Mouse (Mus musculus) left cerebral cortex, postnatal 36 days (tissue): ENCODE results near the gene Sh2d2a. TPM values are rescaled to one million over a fixed set of nuclear protein-coding genes. Genes with fewer than 3 reads are reported as not detected.
A peak's percentile ranks its signal among the peaks of the same experiment; 100 is the strongest.
"Not testable (repeated sequence)": the region's sequence is repeated elsewhere in the genome, so short reads cannot be mapped to it uniquely, and the experiment has no call there.

ENCODE experiments used
- DNase-seq, 2 experiments: peaks; one replicate each; pipeline ENCODE4 v3.0.0; 2021 to 2022; ENCODE audit warnings: low spot score in 2 of 2, mixed read lengths in 1 of 2
- intact Hi-C: fragments of 180-260 bp; cut with DNase I; formaldehyde crosslinking; loops from one replicate; pipeline ENCODE4 v1.15.1; 2025
- total RNA-seq, 2 experiments: library from RNA; stranded (reverse); gene quantifications; 2 replicates each; pipeline ENCODE4 v1.2.3; 2021

The Sh2d2a gene
- total RNA-seq, 2 experiments from 2014 or later: not detected

DNA sequence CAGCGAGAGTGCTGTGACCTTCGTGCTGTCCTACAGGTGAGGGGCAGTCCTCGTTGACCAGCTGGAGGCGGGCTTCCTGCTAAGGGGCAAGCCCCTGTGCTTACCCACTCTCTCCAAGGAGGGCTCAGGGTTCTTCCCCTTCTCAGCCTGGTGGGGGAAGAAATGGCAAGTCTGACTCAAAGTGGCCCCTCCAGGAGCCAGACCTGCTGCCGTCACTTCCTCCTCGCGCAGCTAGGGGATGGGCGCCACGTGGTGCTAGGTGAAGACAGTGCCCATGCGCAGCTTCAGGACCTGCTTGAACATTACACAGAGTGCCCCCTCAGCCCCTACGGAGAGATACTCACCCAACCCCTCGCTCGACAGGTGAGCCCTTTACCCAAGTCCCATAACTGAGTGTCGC is 2.6 kb downstream of the Sh2d2a start:
- intact Hi-C loops: no loop called here

DNA sequence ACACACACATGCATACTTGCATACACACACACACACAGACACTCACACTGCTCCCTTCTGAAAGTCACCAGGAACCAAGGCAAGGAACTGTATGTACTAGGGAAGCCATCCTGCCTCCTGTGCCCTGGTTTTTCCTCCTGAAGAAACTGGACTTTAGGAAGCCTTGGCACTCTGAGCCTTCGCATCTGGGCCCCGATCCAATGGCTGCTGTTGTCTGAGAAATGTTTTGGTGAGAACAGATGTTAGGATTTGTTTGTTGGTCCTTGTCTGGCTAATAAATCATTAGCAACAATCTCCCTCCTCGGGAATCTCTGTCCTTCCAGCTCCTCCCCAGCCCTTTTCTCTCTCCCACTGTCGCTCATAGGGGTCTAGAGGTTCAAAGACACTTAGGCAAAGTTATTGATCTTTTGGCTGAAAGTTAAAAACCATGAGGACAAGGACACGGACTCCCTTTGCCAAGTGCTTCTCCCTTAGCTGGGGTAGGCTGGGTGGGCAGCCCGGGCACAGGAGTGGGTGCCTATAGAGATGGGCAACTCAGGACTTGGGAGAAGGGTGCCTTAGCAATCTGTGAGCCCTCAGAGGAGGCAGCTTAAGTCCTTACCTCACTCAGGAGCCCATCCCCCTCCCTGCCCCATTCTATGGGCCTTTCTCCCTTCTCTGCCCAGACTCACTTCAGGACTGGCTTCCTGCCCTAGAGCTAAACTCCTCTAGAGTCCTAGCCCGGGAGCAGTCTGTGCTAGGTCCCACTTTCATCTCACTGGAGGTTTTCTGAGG is 8.4 kb downstream of the Sh2d2a start:
- intact Hi-C loops: no loop called here
- no peak for DNase-seq

More for the DNA sequence above, 2.6 kb downstream of the Sh2d2a start:
- no peak for DNase-seq

DNA sequence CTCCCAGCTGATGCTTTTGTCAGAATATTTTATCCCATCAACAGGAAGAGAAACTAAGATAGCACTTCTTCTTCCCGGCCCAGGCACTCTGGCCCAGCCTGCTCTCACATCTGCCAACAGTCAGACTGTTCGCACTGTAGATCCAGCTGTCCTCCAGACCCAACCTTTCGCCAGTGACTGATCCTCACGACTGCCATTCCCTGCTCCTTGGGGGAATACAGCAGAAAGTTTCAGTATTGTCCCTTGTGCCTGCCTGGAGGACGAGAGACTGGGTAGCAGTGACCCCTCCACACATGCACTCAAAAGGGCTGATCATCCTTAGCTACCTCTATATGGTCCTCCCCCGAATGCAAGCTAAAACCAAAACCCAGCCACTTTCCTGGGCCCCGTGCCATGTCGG is 9.4 kb downstream of the Sh2d2a start:
- no peak for DNase-seq
- intact Hi-C loops: no loop called here

DNA sequence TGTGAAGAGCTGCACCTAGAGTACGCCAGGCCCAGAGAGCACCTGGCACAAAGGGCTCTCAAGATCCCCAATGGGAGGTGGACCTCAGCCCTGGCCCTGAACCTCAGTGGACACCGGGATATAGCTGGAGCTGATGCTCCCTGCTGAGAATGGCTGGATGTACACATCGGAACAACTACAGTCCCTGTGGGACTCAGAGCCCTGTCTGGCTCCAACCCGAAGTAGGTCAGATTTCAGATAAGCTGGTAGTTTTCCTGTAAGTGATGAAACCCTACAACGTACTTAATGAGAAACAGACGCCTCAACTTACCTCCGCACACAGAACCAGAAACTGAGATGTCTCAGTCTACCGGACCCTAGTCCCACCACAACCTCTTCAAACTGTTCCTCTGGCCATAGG is 11.1 kb downstream of the Sh2d2a start:
- intact Hi-C loops: no loop called here
- DNase-seq: no peak

DNA sequence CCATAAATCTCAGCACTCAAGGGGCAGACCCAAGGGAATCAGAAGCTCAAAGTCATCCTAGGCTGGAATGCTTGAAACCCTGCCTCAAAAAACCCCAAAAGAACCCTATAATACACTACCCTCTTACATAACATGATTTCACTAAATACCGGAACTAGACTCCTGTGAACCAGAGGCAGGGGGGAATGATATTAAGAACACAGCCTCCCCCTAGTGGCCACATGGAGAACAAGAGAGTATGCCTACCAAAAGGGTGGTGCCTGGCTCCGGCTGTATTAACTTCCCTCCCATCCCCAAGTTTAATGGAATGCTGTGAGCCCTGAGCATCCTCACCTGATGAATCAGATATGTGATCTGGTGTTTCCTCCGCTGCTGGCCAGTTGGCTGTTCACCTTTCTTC is 13.3 kb downstream of the Sh2d2a start:
- intact Hi-C loops: no loop called here
- peak; percentile 51 to 60 for DNase-seq

DNA sequence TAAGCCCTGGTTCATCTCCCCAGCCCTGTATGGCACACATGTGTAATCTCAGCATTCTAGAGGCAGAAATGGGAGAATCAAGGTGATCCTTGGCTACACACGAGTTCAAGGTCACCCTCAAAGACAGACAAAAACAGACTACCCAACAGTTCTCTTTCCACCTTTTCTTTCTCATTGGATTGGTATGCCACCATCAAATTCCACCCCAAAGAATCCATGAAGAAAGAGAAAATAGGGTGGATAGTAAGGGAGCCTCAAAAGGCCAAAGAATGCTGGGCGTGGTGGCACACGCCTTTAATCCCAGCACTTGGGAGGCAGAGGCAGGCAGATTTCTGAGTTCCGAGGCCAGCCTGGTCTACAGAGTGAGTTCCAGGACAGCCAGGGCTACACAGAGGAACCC is 17.6 kb downstream of the Sh2d2a start:
- intact Hi-C loops, DNase-seq: not testable (repeated sequence)

DNA sequence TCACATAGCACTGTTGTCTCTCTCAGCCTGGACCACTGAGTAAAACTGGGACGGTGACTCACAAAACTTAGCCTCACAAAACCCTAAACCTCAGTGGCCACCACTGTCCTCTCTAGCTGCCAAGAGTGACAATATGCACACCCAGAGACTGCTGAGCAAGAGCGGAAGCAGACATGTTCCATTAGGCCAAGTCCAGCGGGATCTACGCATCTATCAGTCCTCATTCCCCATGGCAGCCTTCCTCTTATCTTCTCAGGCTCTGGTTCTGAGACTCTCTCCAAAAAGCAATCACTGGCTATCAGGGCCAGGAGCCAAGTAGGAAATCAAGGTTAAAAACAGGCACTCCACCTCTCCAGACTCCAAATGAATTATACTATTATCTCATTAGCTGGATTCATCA is 31.2 kb downstream of the Sh2d2a start:
- intact Hi-C loops: no loop called here
- DNase-seq: no peak

DNA sequence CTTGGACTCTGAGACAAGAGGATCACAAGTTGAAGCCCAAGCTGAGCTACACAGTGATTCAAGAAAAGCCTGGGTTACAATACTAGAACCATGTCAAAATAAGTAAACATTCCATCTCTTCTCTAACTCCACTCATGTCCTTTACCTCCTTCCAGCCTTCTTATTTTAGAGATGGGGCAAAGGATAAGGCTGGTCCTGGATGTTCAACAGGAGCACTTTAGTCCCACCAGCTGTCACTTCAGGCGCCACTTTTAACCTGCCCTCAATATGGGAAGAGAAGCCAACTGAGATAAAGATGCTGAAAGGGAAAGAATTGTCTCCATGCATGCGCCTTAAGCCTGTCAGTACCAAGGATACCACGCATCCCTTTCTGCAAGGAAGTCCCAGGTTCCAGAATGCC is 37.7 kb downstream of the Sh2d2a start:
- DNase-seq: no peak
- intact Hi-C loops: no loop called here

DNA sequence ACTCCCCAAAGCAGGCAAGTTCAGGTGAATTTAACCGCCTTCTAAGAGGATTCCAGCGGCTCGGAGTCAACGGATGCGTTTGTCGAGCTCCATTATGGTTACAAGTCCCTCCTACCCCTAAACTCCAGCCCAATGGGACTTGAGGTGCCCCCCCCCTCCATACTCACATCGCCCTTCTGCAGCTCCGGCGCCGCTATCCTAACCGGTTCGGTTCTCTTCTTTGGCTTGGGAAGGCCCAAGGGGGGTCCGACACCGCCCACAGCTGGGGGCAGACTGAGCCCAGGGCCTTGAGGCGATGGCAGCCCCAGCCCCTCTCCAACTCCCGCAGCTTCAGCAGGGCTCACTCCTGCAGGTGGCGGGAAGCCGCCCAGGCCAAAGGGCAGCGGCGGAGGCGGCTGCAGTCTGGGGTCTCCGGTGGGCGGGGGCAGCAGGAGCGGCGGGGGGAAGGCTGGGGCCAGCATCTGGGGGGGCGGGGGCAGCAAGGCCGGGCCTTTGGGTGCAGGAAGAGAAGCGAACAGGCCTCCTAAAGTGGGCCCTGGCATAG is 38.2 kb downstream of the Sh2d2a start:
- DNase-seq: peak; percentile 30 to 32
- intact Hi-C loops: loop anchor here (1.0 kb wide), 3 partner anchors 22 to 46 kb away; partner anchors contain the start of genes Hdgf, Isg20l2, Mrpl24 and Rrnad1

DNA sequence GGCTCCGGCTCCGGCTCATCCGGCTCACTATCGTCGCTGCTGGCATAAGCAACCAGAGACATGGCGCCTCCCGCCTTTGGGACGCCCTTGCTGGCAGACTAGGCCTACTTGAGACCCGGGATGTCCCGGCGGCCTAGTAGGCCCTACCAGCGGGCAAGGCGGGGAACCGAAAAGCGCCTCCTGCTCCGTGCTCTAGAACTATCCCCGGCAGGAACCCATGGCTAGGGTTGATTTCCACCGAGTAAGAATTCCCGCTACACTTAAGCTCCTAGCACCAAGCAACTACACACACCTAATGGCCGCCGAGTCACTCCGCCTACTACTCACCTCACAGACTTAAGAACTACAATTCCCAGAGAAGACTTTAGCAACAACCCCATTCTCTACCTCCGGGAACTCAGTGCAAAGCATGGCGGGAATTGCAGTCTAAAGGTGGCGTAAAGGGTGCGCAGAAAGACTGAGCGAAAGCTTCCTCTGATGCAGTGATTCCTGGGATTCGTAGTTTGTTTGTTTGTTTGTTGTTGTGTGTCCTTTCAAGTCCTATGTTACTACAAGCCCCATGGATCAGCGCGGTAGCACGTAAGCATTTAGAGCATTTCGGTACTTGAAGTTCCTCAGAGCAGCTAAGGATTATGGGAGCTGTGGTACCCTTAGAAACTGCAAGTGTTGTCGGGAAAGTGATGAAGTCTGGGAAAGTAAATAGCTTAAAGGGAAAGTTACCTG is 38.9 kb downstream of the Sh2d2a start, which contains the start of gene Prcc:
Gene Prcc, minus strand, starts transcription at position 328 of the 723 bp plus-strand sequence.
- peak; percentile 92 to 93 for DNase-seq
- intact Hi-C loops: loop anchor here (1.0 kb wide), 3 partner anchors 21 to 45 kb away; partner anchors contain the start of genes Hdgf, Isg20l2, Mrpl24 and Rrnad1

DNA sequence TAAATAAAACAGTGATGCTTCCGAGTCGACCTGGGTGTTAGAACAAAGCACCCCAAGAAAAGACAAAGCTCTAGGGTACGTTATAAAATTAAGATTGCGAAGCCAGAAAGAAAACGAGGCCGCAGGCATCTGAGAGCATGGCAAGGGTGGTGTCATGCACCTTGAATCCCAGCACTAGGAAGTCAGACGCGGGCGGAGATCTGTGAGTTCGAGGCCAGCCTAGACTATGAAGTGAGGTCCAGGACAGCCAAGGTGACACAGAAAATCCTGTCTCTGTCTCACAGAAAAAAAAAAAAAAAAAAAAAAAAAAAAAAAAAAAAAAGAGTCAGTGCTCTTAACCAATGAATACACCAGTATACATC is 39.4 kb downstream of the Sh2d2a start:
- intact Hi-C loops: no loop called here

DNA sequence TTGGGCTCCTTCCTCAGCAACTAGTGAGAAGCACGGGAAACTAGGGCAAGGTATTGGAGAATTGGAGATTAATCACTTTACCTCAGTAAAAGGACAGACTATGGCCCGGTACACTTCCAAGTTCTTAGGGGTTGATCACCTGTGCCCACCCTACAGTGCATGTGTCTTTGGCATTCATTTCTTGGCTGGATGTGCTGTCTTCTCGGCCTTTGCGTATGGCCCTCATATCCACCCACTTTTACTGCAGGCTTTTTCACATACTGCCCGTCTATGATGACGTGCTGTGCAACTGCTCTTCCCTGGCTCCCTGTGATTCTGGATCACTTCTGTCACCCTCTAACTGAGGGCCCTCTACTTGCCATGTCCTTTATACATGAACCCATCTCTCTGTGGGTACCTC is 39.9 kb downstream of the Sh2d2a start:
- intact Hi-C loops: no loop called here

More for the DNA sequence above, 39.4 kb downstream of the Sh2d2a start:
- DNase-seq: no peak

DNA sequence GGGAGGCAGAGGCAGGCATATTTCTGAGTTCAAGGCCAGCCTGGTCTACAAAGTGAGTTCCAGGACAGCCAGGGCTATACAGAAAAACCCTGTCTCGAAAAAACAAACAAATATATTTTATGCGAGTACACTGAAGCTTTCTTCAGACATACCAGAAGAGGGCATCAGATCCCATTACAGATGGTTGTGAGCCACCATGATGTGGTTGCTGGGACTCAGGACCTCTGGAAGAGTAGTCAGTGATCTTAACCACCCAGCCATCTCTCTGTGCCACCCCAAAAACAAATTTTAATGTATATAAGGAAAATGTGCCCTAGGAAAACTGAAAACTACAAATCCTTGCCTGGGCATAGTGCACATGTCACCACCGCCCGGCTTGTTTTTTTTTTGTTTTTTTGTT is 40.8 kb downstream of the Sh2d2a start:
- intact Hi-C loops, DNase-seq: not testable (repeated sequence)

More for the DNA sequence above, 39.9 kb downstream of the Sh2d2a start:
- DNase-seq: no peak

DNA sequence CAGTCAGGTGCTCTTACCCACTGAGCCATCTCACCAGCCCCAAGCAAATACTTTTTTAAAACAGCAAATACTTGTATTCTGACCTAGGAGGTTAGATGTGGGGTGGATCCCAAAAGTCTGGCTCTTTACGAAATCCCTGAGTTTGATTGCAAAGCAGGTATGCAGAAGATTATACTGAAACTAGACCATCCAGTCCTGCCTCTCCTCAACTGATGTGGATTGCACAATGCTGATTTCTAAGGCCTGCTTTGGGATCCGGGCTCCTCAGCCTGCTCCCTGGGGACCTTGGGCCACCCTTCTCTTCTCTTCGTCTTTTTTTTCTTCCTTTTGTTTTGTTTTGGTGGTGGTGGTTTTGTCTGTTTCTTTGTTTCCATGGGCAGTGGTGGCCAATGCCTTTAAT is 44.9 kb downstream of the Sh2d2a start:
- DNase-seq: no peak
- intact Hi-C loops: no loop called here

DNA sequence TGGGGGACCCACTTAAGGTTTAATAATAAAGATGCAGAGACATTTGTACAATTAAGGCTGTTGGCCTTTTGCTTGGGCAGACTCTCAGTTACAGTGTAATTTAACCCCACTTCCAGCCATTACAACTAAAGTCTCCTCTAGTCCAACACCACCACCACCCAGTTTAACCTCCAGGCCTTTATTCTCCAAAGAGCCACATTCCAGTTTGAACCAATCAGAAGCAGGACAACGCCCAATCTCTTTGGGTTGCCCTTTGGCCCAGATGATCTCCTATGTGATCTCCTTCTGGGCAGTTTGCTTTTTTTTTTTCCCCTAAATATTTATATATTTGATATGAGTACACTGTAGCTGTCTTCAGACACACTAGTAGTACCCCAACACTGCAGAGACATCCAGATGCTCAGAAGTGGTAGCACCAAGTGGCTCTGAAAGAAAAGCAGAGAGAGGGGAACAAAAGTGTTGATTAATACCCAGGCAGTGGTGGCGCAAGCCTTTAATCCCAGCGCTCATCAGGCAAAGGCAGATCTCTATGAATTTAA is 46.9 kb downstream of the Sh2d2a start:
- intact Hi-C loops: no loop called here
- no peak for DNase-seq

DNA sequence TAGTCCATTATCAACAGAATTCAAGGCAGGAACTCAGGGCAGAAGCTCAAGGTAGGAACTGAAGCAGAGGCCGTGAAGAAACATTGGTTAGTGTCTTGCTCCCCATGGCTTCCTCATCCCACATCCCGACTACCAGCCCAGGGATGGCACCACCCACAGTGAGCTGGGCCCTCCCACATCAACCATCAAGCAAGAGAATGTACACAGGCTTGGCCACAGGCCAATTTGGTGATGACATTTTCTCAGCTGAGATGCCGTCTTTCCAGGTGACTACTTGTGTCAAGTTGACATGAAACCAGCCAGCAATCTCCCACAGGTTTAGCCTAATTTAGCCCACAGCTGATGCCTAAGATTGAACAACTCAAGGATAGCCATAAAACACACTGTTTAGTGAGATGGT is 52.7 kb downstream of the Sh2d2a start:
- DNase-seq: no peak
- intact Hi-C loops: no loop called here

DNA sequence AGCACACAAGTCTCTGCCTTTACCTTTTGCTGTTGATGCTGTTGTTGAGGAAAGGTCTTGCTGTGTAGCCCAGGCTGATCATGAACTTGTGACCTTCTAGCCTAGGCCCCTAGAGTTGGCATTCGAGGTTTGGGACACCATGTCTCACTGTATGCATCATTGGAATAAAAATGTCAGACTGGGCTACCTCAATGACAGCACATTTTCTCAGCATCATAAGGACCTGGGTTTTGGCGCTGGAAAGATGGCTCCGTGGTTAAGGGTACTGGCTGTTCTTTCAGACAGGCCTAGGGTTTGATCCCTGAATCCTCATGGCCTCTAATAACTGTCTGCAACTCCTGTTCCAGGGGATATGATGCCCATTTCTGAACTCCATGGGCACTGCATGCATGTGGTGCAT is 53.2 kb downstream of the Sh2d2a start:
- no peak for DNase-seq
- intact Hi-C loops: no loop called here

DNA sequence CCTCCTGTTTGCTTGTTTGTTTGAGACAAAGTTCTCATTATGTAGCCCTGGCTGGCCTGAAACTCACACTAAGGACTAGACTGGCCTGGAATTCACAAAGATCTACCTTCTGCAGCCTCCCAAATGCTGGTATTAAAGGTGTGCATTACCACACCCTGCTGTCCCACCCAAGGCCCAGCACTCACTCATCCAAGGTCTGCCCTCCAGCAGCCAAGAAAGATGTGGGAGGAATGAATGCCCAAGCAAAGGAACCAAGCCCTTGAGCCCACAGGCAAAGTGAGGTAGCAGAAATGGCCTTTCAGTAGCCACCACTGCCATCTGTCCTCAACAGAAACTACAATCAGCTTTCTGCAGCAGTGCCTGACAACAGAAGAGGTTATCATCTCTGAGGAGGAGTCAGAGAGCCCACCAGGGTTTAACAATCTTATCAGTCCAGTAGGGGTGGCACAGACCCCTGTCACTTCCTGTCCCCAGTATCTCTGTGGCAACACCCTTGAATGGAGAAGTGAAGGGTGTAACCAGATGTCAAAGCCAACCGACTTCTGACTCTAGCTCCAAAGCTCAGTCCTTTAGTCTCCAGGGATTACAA is 54.6 kb downstream of the Sh2d2a start:
- intact Hi-C loops: no loop called here
- DNase-seq: no peak

DNA sequence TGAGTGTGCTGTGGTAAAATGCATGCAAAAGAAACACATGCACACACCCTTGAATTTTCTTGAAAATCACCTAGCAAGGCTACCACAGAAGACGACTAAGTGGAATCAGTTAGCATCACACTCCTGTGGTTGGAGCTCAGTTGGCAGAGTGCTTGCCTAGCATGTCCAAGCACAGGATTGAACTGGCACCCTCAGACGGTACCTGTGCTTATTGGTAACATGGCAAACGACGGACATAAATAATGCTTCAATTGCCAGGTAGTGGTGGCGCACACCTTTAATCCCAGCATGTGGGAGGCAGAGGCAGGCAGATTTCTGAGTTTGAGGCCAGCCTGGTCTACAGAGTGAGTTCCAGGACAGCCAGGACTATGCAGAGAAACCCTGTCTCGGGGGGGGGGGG is 55.4 kb downstream of the Sh2d2a start:
- DNase-seq, intact Hi-C loops: not testable (repeated sequence)

DNA sequence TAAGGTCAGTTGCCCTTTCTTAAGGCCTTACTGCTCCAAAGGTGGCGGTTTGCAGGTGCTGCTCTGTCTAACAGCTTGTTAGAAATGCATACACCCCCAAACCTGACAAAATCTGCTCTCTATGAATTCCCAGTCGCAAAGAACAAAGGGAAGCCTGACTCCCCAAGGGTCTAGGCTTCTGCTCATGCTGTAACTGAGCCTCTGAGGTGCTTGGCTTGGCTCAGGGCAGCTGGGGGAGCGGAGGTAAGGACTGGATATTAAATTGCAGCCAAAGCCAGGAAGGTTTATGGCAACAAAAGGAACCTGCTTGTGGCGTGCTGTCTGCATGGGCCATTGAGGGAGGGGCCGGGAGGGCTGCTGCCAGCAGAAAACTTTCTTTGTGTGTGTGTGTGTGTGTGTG is 57.3 kb downstream of the Sh2d2a start:
- intact Hi-C loops: no loop called here

More for the DNA sequence above, 57.3 kb downstream of the Sh2d2a start:
- no peak for DNase-seq
